Mouse (Mus musculus) gastrocnemius, adult 2 months (tissue): ENCODE data around the gene Gpr26. TPM values are rescaled to one million over a fixed set of nuclear protein-coding genes. Genes with fewer than 3 reads are reported as not detected.
A peak's percentile ranks its signal among the peaks of the same experiment; 100 is the strongest.

Experiments
- DNase-seq: peaks from one replicate; pipeline ENCODE4 v3.0.0; 2022
- H3K27ac ChIP-seq: fragments of 200-600 bp; 2 replicates; pipeline ENCODE4 v1.8.1; 2022; ENCODE audit warnings: mild to moderate bottlenecking
- H3K4me3 ChIP-seq: fragments of 200-600 bp; 2 replicates; pipeline ENCODE4 v1.8.1; 2022; ENCODE audit warnings: mild to moderate bottlenecking, moderate library complexity
- CTCF ChIP-seq: fragments of 200-600 bp; IDR thresholded peaks from 2 replicates; pipeline ENCODE4 v1.8.1; 2022; ENCODE audit warnings: antibody characterized with exemption, mild to moderate bottlenecking, moderate library complexity
- intact Hi-C: fragments of 180-260 bp; cut with DNase I; formaldehyde crosslinking; loops from one replicate; pipeline ENCODE4 v1.15.1; 2025
- long read RNA-seq, 2 experiments: library from polyadenylated mRNA; stranded (forward); transcript quantifications; one replicate each; pipeline ENCODE4 v2.0.0; 2021
- total RNA-seq, 2 experiments: library from RNA; stranded (reverse); gene quantifications; 2 replicates each; pipeline ENCODE4 v1.2.3; 2021

Gpr26 gene
- total RNA-seq: not detected
- long read RNA-seq, experiment 1: 0 reads
- long read RNA-seq, experiment 2: 0 reads

- H3K27ac ChIP-seq: no peak within 1 kb of the TSS
- no peak for DNase-seq
- no peak for TF ChIP-seq CTCF
- intact Hi-C loops: no loop called here
- H3K4me3 ChIP-seq: no peak within 1 kb of the TSS
Observed at GRCm38 (mm10) chr7:131966023-131966915, at the start of gene Gpr26. Gpr26 (plus strand) TSS chr7:131966460.

- no peak for DNase-seq
- intact Hi-C loops: loop anchor here (10.0 kb wide), 1 partner anchor 1317 kb away; no protein-coding TSS in a partner anchor
- TF ChIP-seq CTCF: no peak
- no peak overlapping the region for H3K4me3 ChIP-seq
- no peak overlapping the region for H3K27ac ChIP-seq
Observed at GRCm38 (mm10) chr7:131917384-131917783, 48.9 kb upstream of the Gpr26 start.

GRCm38 (mm10) chr7:131927288-131928050 lies 38.8 kb upstream of the Gpr26 start:
- no peak overlapping the region for H3K27ac ChIP-seq

GRCm38 (mm10) chr7:131937611-131938010 lies 28.6 kb upstream of the Gpr26 start:
- DNase-seq: no peak
- TF ChIP-seq CTCF: no peak
- H3K4me3 ChIP-seq: no peak overlapping the region
- H3K27ac ChIP-seq: no peak overlapping the region
- intact Hi-C loops: no loop called here

More at GRCm38 (mm10) chr7:131927288-131928050, 38.8 kb upstream of the Gpr26 start:
- no peak for TF ChIP-seq CTCF
- intact Hi-C loops: no loop called here
- H3K4me3 ChIP-seq: no peak overlapping the region
- DNase-seq: no peak

GRCm38 (mm10) chr7:131951131-131951530 lies 15.1 kb upstream of the Gpr26 start:
- no peak for TF ChIP-seq CTCF
- DNase-seq: no peak
- Histone ChIP-seq H3K27ac (no peak overlapping the region), H3K4me3 (no peak overlapping the region)
- intact Hi-C loops: no loop called here

GRCm38 (mm10) chr7:131953402-131953801 lies 12.9 kb upstream of the Gpr26 start:
- DNase-seq: no peak
- intact Hi-C loops: no loop called here
- no peak overlapping the region for H3K27ac ChIP-seq
- H3K4me3 ChIP-seq: no peak overlapping the region
- no peak for TF ChIP-seq CTCF

GRCm38 (mm10) chr7:131958705-131959104 lies 7.6 kb upstream of the Gpr26 start:
- H3K27ac ChIP-seq: no peak overlapping the region
- intact Hi-C loops: no loop called here

GRCm38 (mm10) chr7:131960551-131960950 lies 5.7 kb upstream of the Gpr26 start:
- peak; percentile 22 for DNase-seq
- no peak for TF ChIP-seq CTCF
- intact Hi-C loops: no loop called here

More at GRCm38 (mm10) chr7:131958705-131959104, 7.6 kb upstream of the Gpr26 start:
- no peak overlapping the region for H3K4me3 ChIP-seq
- TF ChIP-seq CTCF: no peak
- no peak for DNase-seq

GRCm38 (mm10) chr7:131966916-131967494 lies 745 bp downstream of the Gpr26 start:
- Histone ChIP-seq H3K4me3 (no peak overlapping the region), H3K27ac (no peak overlapping the region)
- DNase-seq: no peak
- intact Hi-C loops: no loop called here
- TF ChIP-seq CTCF: no peak

More at GRCm38 (mm10) chr7:131960551-131960950, 5.7 kb upstream of the Gpr26 start:
- Histone ChIP-seq H3K4me3 (no peak overlapping the region), H3K27ac (no peak overlapping the region)

- Histone ChIP-seq H3K4me3 (no peak overlapping the region), H3K27ac (no peak overlapping the region)
- DNase-seq: no peak
- intact Hi-C loops: loop anchor here (10.0 kb wide), 1 partner anchor 245 kb away; no protein-coding TSS in a partner anchor
- TF ChIP-seq CTCF: no peak
Observed at GRCm38 (mm10) chr7:131970255-131970654, 4.0 kb downstream of the Gpr26 start.

- intact Hi-C loops: loop anchor here (10.0 kb wide), 1 partner anchor 239 kb away; no protein-coding TSS in a partner anchor
- no peak overlapping the region for H3K27ac ChIP-seq
- TF ChIP-seq CTCF: no peak
- no peak overlapping the region for H3K4me3 ChIP-seq
- no peak for DNase-seq
Observed at GRCm38 (mm10) chr7:131975867-131976266, 9.6 kb downstream of the Gpr26 start.

- DNase-seq: no peak
- no peak overlapping the region for H3K4me3 ChIP-seq
- no peak overlapping the region for H3K27ac ChIP-seq
- intact Hi-C loops: loop anchor here (10.0 kb wide), 1 partner anchor 236 kb away; no protein-coding TSS in a partner anchor
- no peak for TF ChIP-seq CTCF
Observed at GRCm38 (mm10) chr7:131978609-131979008, 12.3 kb downstream of the Gpr26 start.
